Mouse (Mus musculus) granulocyte monocyte progenitor cell, adult 5-6 weeks (primary cell): ENCODE measurements around the gene Pstpip1. TPM values are rescaled to one million over a fixed set of nuclear protein-coding genes. Genes with fewer than 3 reads are reported as not detected.

ENCODE experiments used
- ATAC-seq: replicated peaks from 2 replicates; pipeline ENCODE4 v1.8.0; 2016; ENCODE audit warnings: mild to moderate bottlenecking, moderate TSS enrichment, inconsistent platforms; ENCODE audit not compliant: poor library complexity, severe bottlenecking
- total RNA-seq, 2 experiments: library from RNA; stranded (forward) in 1 of 2; stranded (reverse) in 1 of 2; fragments of 200-712, 200-1000 nt in 1 of 2; fragments of >200 nt in 1 of 2; fragmentation: Nextera tagmentation in 1 of 2; gene quantifications; 2 replicates each; pipeline ENCODE4 v1.2.3; 2014 to 2017

Pstpip1 gene
- 65.1 and 77.0 TPM in 2 replicates for total RNA-seq (2014; fragmentation: Nextera tagmentation)
- 101 and 110 TPM in 2 replicates for total RNA-seq (2017)

DNA sequence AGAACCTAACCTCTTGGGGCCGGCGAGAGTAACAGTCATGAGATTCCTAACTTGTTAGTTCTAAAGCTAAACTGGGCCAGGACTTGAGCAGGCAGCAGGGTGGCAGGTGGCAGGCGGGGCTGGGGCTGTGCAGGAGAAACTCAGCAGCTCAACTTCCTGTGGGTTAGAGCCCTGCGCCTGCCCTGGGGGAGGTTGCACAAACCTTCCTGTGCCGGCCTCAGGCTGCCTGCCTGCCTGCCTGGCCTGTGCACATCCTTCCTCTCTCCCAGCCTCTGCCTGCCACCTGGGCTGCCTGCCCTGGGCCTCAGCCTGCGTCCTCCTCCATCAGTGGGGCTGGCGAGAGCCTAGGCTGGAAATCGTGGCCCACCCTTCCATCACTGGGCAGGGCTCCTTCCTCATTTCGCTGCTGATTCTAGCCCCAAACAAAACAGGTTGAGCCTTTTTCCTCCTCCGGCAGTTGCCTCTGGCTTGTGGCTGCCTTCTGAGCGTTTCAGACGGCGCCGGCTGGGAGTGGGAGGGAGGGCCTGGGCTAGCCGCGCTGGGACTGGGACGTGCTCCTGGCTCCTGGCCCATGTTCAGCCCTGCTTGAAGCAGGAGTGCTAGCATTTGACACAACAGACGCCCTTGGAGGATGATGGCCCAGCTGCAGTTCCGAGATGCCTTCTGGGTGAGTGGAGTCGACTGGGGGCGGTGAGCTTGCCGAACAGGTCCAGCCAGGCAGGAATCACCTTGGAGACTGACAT is at the start of gene Pstpip1:
Gene Pstpip1, plus strand, starts transcription at position 185 of the 743 bp plus-strand sequence.
- ATAC-seq, result peak; percentile 87

DNA sequence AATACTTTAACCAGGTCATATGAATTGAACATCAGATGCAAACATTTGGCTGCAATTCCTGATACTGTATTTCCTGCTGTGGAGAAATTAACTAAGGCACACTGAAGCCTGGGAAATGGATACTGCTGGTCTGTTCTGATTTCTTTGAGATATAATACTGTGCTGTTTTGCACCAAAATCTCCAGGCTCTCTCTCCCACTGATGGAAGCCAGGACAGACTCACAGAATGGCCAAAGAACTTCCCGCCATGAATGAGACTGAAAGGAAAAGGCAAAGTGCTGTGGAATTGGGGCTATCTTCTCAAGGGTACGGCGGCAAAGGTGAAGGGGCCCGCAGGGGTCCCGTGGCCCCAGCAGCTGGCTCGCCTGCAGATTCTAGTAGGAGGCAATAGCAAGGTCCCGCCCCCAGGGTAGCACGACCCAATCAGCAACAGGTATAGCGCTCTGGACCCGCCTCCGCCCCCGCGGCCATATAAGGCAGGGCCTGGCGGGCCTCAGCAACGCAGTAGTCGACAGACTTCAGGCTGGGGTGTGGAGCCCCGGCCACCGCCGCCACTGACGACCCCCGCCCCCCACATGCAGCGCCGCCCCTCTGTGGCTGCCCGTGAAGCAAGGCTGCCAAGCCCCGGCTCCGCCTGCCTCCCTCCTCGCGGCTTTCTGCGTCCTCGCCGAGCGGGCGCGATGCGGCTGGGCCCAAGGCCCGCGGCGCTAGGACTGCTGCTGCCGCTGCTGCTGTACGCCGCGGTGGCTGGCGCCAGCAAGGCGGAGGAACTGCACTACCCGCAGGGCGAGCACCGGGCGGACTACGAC is 48.2 kb upstream of the Pstpip1 start, which contains the start of gene Rcn2:
Gene Rcn2, plus strand, starts transcription at position 474 of the 809 bp plus-strand sequence.
- peak; percentile 99 for ATAC-seq

DNA sequence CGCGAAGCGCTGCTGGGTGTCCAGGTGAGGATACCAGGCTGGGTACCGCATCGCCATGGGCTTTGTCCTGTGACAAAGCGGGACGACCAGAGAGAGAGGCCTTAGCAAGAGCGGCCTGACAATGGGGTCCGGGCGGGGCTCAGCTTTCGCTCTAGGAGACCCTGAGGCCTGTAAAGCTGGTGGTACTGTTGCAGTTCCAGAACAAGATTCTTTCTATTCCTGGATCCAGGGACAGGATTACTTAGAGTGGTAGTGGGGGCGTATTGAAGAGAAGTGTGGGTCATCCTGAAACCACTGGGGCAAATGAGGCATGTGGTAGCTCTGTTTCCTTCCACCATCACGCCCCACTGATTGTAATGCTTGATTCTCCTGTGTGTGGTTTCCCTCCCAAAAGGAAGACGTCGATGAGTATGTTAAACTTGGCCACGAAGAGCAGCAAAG is 47.6 kb upstream of the Pstpip1 start:
- peak; percentile 41 for ATAC-seq

DNA sequence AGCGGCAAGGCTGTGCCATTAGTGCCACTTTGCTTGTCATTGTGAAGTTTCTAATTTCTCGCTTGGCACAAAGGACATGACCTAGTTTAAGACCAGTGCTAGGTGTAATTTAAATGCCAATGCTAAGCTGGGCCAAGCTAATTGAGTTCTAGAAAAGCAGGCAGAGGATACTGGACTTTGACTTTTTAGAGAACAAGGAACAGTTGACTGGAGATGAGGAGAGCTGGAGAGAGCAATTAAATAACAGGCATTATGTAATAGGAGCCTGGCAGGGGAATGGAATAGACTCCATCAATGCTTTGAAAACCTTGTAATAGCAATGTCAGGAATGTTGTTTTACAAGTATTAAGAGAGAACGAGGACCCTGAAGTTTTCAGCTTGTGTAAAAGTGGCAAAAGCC is 36.0 kb upstream of the Pstpip1 start:
- ATAC-seq, result no peak

DNA sequence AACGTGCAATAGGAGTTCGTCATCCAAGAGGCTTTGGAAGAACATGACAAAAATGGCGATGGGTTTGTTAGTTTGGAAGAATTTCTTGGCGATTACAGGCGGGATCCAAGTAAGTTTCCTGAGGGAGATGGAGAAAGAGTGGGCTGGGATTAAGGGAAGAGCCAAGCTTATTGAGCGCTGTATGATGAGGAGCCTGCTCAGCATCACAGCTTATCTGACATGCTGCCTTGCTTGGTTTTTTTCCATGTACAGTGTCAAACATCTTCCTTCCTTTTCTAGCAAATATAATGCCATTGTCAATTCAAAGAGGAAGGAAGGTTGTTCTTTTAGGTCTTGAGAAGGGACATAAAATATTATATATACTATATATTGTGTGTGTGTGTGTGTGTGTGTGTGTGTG is 33.6 kb upstream of the Pstpip1 start:
- no peak for ATAC-seq

DNA sequence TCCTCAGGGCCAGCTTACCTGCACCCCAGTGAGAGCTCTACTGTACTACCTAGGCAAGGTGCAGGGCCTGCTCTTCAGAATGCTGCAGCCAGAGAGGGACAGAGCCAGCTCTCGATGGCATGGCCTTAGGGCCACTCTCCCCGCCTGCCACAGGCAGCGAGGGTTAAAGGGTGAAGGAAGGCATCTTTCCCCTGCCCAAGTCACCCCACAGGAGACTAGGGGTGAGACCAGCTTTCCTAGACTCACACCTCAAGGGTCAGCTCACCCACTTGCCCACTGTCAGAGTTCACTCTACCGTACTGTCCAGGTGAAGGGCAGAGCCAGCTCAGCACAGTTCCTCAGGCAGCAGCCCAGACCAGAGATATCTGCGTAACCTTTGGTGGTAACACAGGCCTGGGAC is 27.4 kb upstream of the Pstpip1 start:
- no peak for ATAC-seq

DNA sequence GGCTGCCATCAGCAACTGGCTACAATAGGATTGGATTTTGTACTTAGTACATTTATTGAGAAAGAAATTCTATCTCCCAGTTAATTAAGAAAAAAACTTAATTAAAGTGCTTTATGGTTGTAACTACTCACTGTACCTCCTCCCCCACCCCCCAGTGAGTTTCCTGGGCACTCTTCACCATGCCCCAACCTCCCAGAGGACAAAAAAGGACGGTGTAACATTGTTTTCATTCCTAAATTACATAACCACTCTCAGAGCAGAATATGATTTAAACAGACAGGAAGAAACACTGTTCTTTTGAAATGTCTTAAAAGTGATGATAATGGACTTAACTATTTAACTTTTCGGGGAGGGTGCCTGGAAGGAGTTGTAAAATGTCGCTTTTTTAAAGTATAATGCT is 24.8 kb upstream of the Pstpip1 start:
- no peak for ATAC-seq

DNA sequence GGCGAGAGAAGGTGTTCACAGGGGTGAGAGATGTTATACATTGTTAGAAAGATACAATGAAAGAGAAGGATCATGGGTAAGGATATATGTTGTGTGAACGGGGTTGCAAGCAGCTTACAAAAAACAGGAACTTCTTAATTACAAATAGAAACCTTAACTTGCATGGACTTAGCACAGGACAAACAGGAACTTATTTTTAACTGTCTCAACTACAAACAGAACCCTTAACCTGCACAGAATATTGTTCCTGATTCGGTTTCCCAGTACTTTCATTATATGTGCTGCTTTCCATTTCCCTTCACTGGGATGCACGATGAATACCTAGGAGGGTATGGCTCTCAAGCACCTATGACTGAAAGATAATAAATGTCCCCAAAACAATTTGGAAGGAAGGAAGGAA is 21.8 kb upstream of the Pstpip1 start:
- peak; percentile 83 for ATAC-seq

DNA sequence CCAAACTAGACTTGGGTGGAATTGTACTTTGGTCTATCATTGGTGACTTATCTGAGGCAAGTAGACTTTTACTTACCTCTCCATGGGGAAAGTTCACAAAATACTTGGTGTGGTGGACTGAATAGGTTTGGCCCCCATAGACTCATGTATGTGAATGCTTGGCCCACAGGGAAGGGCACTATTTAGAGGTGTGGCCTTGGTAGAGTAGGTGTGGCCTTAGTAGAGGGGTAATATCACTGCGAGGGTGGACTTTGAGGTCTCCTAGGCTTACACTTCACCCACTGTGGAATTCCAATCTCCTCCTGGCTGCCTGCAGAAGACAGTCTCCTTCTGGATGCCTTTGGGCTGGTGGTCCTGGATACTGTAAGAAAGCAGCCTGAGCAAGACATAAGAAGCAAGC is 21.1 kb upstream of the Pstpip1 start:
- no peak for ATAC-seq

DNA sequence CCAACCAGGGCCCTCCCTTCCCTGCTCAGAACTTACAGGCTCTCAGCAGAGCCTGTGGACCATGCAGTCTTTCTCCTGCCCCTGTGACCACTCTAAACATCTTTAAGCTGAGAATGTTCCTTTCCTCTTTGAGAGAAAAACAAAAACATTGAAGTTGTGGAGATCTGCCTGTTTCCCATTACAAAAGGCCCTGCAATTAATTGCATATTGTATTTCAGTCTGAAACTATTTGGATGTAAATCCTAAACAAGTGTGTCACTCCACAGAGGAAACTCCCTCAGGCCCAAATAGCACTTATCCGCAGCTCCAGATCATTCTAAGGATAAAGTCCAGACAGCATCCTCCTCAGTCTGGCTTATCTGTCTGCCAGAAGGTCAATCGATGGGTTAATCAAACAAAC is 16.9 kb upstream of the Pstpip1 start:
- no peak for ATAC-seq

DNA sequence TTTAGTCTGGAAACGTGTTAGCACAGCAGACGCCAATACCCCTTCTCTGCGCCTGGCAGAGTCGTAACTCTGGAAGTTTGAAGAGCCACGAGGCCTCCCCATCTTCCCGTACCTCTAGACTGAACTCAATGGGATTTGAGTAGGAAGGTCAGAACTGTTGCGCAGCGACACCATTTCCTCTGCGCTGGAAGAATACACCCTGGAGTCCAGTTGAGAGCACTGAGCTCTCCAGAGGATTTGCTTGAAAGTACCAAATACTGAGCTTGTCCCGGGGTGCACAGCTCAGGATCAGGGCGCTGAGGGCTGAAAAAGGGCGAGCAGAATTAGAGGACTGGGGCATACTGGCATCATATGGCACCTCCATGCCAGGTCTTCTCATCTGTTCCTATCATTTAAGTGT is 14.9 kb upstream of the Pstpip1 start:
- ATAC-seq, result no peak

DNA sequence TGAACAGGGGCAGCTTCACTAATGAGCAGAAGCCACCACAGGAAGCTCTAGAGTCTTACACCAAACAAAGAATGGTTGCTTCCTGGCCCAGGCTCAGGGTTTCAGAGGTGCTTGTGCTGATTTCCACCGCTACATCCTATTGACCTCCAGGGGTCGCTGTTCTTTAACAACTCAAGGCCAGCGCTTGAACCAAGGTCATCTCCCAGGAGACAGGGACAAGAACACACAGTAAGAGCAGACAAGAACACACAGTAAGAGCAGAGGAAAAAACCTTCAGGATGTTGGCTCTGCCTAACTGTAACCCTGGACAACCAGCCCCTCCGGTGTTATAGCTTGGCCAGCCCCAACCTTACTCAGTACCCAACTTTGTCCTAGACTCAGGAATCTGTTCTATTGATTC is 14.5 kb upstream of the Pstpip1 start:
- ATAC-seq, result peak; percentile 62

DNA sequence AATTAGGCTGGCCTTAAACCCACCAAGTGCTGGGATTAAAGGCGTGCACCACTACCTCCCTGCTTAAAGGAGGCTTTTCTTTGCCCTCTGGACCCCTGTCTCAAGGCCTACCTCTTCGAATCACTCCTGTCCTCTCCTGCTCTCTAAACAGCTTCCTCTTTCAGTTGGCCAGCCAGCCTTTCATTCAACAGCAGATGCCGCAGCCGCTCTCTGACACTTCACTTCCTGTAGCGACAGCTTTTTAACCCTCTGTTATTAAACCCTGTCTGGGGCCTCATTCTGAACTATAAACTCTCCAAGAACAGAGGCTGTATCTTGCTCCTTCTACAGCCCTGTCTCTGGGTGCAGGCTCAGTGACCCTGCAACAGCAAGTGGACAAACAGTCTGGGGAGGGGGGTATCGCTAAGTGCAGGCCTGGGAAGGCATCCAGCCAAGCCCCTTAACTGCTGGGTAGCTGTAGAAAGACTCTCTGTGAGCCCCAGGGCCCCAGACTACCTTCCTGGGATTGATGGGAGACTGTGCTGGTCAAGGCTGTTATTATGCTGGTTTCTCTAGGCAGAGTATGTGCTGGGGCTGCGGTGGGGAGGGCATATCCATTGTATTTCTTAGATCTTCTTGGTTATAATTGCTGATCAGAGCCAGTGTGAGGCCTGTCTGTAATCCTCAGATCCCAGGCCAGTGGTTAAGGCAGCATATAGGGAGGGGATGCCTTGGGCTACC is 13.7 kb upstream of the Pstpip1 start:
- peak; percentile 70 for ATAC-seq

DNA sequence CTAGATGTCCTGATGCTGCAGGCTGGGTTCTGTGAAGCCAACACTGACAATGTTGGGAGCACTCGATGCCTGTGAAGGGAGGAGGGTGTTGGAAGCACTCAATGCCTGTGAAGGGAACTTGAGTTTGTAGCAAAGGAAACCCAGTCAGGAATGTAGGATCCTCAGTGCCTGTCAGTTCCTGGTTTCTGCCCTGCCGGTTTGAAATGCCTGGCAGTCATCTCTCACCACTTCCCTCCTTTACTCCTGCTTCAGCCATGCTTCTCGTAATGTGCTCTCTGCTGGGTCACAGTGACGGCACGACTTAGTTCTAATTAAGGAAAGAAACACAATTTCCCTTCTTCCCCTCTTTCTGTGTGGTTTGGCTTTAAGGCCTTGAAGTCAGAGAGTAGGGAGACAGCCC is 10.2 kb upstream of the Pstpip1 start:
- ATAC-seq, result peak; percentile 68

DNA sequence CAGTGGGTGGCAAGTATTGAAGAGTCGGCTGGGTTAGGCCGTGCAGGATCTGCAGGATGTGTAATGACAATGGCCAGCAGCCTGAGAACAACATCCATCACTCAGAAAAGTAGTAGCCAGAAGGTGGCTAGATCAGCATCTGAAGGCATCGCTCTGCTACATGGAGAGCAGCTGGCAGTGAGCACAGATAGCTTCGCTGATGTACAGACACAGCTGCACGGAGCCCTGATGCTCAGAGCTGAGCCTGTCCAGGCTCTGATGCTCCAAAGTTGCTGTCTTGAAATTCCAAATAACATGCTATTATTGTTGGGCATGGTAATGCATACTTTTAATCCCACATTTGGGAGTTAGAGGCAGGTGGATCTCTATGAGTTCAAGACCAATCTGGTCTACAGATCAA is 3.2 kb upstream of the Pstpip1 start:
- ATAC-seq, result no peak

DNA sequence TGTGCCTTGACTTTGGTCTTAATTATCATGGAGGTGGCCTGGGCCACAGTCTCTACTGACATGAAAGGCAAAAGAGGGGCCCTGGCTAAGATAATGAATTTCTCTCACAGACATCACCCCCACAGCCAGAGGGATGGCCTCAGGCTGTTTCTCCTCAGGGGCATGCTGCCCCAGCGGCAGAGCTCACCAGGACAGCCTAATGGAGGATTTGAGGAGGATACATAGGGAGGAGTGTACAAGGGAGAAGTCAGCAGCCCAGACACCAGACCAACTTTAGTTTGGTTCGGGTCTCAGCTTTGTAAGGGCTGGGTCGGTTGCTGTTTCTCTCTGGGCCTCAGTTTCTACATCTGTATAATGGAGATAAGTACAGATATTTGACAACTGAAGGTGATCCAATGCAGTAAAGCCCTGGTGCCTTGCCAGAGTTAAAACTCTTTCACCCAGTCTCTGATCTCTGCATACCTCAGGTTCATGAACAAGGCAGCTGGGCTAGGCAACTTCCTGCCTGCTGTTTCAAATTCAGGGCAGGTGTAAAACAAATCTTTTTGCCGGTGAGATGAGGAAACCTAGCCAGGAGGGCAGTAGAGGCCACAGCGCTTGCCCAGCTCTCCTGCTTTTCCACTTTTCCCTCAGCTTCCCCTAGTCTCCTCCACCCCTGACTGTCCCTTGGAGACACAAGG is 924 bp downstream of the Pstpip1 start:
- no peak for ATAC-seq

DNA sequence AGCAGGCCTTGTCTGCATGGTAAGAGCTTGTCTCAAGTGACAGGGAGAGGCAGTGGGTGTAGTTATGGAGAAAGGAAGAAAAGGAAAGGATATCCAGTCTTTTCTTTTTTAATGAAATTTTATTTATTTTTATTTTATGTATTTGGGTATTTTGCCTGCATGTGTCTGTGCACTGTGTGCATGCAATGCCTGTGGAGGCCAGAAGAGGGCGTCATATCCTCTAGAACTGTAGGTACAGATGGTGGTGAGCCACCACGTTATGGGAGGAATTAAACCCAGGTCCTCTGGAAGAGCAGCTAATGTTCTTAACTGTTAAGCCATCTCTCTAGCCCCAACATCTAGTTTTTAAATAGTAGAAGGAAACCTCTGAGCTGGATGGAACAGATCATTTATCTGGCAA is 2.3 kb downstream of the Pstpip1 start:
- ATAC-seq, result no peak

DNA sequence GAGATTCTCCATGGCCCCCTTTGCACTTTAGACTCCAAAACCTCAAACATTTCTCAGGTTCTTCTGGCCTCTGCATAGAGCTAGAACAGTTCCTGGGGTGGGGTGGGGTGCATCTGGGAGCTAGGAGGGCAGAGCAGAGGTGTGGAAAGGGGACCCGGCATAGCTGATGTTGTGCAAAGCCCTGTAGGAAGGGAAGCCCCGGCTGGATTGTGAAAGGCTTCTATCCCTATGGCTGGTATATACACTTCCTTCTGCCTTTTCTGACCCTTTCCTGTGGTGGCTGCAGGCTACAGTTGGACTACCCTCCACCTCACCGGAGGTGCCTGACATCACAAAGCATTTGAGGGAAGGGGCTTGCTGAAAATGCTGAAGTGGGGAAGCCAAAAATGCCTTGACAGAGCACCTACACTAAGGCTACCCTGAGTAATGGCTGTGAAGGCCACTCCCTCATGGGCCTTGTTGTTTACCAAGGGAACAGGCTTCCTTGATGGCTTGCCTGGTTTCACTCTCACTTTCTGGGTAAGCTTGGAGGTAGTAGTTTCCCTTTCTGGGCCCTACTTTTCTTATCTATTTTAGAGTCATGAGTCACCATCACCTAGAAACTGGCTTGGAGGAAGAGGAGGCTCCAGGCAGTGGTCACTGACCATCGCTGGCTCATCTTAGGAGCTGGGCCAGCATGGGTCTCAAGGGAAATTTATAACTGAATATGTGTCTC is 8.0 kb downstream of the Pstpip1 start:
- ATAC-seq, result peak; percentile 80

DNA sequence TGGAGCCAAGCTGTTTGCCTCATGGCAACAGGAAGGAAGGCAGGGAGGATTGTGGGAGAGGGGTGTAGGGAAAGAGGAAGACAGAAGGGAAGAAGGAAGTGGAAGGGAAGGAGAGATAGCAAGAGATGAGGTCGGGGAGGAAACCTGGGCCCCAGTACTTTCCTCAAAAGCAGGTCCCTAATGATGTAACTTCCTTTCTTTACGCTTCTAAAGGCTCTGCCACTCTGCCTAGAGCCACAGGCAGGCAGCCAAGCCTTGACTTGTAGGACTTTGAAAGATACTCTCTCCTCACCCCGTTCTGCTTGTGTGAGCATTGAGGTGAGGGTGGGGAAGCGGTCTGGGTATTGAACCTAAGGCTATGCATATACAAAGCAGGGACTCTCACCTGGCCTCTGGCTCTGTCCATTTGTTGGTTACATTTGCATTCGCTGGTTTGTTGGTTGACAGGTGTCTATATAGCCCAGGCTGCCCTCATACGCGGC is 10.3 kb downstream of the Pstpip1 start:
- ATAC-seq, result peak; percentile 54

DNA sequence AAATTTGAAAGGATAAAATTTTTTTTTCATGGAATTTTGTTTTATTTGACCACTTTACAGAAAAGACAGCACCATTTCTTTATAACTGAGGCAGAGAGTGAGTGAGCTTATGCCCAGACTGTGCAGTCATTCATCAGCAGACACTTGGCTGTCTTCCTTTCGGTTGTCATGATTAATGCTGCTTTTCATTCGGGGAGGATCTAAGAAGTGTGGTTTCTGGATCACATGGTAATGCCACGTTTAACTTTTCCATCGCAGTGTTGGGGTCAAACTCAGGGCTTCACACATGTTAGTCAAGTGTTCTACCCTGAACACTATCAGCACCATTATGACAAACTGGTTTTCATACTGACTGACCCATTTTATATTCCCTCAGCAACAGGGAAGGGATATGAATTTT is 11.3 kb downstream of the Pstpip1 start:
- ATAC-seq, result no peak
